Mouse (Mus musculus): ENCODE data around the gene Svs4.
"Not testable (repeated sequence)": the region's sequence is repeated elsewhere in the genome, so short reads cannot be mapped to it uniquely, and the experiment has no call there.

The Svs4 gene

DNA sequence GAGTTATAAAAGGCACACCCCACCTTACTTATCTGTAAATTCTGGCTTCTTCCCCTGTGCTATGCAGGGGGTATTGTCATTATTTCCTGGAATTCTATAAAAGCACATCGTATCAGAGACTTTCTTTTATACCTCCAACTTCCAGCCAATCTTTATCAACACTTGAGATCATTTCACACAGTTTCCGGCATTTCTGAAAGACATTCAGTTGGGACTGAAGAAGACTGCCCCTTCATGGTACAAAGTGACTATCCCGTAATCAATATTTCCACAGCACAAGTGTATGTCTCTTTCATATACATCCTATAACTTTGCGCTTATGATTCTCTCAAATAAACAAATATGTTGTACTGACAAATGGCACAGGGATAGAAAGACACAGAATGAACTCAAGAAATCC lies at the start of gene Svs4:
Svs4 (minus strand) TSS at position 101 of the 400 bp plus-strand sequence.
- DNase-seq (ENCODE audit: low read depth, low spot score): no peak

- no peak for DNase-seq (ENCODE audit: low read depth, low spot score)
Observed at GRCm38 (mm10) chr2:164320983-164321382, 42.7 kb upstream of the Svs4 start.

DNA sequence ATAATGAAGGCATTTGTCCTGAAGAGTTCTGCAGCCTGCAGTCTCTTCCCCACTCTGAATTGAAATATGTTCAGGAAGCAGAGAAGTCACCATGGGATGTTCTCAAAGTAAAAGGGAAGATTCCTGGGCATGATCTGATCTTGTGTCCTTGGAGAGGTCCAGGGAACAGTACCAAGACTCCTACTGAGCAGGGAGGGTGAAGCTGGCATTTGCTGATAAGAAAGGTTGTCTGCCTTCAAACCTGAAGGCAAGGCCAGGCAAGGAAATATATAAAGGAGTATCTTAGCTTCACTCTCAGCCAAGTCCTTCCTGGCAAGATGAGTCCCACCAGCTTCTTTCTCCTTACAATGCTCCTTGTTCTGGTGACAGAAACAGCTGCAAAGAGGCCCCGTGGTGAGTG lies 38.2 kb upstream of the Svs4 start, which contains the start of gene Svs6:
Svs6 (plus strand) TSS at position 301 of the 400 bp plus-strand sequence.
- not testable (repeated sequence) for DNase-seq (ENCODE audit: low read depth, low spot score)

GRCm38 (mm10) chr2:164315460-164315859 lies 37.2 kb upstream of the Svs4 start:
- DNase-seq (ENCODE audit: low read depth, low spot score): not testable (repeated sequence)

- DNase-seq (ENCODE audit: low read depth, low spot score): no peak
Observed at GRCm38 (mm10) chr2:164312599-164312998, 34.3 kb upstream of the Svs4 start.

DNA sequence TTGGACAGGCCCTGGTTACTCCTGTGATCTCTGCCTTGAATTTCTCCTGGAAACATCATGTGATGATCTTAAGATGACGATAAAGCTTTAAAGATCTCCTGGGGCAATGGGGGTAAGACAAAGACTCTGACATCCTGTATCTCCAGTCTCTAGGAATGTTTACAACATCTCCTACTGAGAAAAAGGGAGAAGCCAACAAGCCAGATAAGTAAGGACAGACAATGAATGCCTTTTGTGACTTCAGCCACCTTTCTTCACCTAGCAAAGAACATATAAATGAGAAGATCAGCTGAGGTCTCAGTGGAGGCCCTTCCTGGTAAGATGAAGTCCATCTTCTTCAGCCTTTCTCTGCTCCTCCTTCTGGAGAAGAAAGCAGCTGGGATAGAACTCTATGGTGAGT lies 10.7 kb upstream of the Svs4 start, which contains the start of gene Svs3a:
Svs3a (plus strand) TSS at position 301 of the 400 bp plus-strand sequence.
- DNase-seq (ENCODE audit: low read depth, low spot score): not testable (repeated sequence)

GRCm38 (mm10) chr2:164256540-164256939 lies 21.7 kb downstream of the Svs4 start, which contains the start of gene Svs3b:
Gene Svs3b (minus strand): TSS chr2:164256640.
- not testable (repeated sequence) for DNase-seq (ENCODE audit: low read depth, low spot score)

DNA sequence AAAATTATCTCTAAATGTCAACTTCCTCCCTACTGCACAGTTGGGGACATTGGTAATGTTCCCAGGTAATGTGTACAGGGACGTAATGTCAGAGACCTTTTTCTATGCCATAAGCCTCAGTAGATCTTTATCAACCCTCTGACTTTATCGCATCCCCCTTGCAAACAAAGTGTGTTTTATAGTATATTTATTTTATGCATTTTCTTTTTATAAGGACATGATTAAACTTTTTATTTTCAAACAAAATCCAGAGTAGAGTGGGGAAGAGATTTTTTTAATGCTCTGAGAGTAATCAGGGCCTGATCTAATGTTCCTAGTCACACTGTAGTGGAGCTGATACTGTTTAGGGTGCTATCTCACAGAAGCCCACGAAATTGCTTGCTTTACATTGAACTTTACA lies 39.9 kb downstream of the Svs4 start, which contains the start of gene Svs2:
Svs2 (minus strand) TSS at position 101 of the 400 bp plus-strand sequence.
- no peak for DNase-seq (ENCODE audit: low read depth, low spot score)

DNA sequence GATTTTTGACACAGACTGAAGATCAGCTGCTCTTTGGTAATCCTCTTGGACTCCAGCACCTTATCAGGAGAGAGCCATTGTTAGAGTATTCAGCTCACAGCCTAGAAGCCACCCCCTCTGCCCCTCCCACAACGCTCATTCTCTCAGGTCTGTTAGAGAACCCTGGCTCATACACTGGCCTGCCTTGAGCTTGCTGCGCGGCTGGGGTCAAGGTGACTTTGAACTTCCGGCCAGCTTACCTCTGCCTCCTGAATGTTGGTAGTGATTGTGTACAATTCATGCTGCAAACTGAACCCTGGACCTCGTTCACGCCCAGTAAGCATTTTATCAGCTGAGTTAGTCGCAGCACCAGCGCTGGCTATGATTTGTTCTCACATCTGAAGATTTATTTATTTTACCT lies 45.6 kb downstream of the Svs4 start:
- DNase-seq (ENCODE audit: low read depth, low spot score): no peak

GRCm38 (mm10) chr2:164228361-164229070 lies 49.7 kb downstream of the Svs4 start:
- DNase-seq (ENCODE audit: low read depth, low spot score): no peak

All from A20 (cell line).